Comparison of ENCODE assay signal across 8 mouse cellular contexts in the genomic region with DNA sequence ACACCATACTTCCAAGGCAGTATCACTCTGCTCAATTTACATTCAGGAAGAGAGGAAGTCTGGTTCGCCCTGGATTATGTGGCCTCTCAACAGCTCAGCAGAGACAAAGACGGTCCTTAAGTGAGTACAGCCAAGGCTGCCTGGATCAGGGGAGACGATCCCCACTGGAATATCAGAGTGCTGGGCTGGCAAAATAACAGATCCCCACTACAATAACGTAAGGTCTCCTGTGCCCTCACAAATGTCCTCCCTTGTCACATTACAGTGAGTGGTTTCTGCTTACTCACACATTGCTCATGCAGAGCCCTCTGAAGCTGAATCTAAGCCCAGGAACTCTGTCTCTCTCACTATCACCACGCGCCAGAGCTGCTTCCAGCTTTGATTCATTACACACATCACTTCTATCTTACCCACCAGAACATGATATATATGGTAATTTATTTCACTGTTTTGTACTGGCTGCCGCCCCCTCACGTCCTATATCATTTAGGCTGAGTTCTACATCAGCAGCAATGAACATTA.
DNase-seq lines count a peak whose midpoint lies in the region; ATAC-seq and TF ChIP-seq lines count a peak whose summit lies in the region.
"Had no signal": no experiment of that assay in that cellular context is flagged by ENCODE, and none has a peak within 500 bp of the region (broad histone marks: within the 10 kb centered on the region; RNA-seq: fewer than 3 reads in every experiment).

No protein-coding gene starts in this region.

- H3K4me3 ChIP-seq in MEL (ENCODE audit: control insufficient read depth in 1 of 2, insufficient read depth in 1 of 2, low read depth in 2 of 2, low read length in 2 of 2): no peak overlapping the region
- H3K4me3 ChIP-seq in hindbrain, postnatal 0 days (ENCODE audit: low read length): no peak overlapping the region
- H3K4me3 ChIP-seq: heart, embryonic 15.5 days had no signal

- no peak overlapping the region for H3K4me2 ChIP-seq in hindbrain, postnatal 0 days (ENCODE audit: low read depth, low read length)
- H3K4me2 ChIP-seq: heart, embryonic 15.5 days had no signal

- no peaks in the 10 kb centered on the region for H3K9me3 ChIP-seq in MEL (replicated peaks; ENCODE audit: insufficient read depth, low read length)
- no peaks in the 10 kb centered on the region for H3K9me3 ChIP-seq in hindbrain, postnatal 0 days (ENCODE audit: low read length)
- H3K9me3 ChIP-seq: heart, embryonic 15.5 days had no signal

- no peak overlapping the region for H3K9ac ChIP-seq in MEL (ENCODE audit: control insufficient read depth, low read depth, low read length, poor library complexity, severe bottlenecking)
- H3K9ac ChIP-seq in hindbrain, postnatal 0 days (replicated peaks; ENCODE audit: low read length): no peak overlapping the region
- H3K9ac ChIP-seq: heart, embryonic 15.5 days had no signal

- H3K79me2 ChIP-seq in MEL (ENCODE audit: control insufficient read depth, insufficient read depth, low read length, poor library complexity): no peaks in the 10 kb centered on the region

- no peaks in the 10 kb centered on the region for H3K4me1 ChIP-seq in MEL (ENCODE audit: control insufficient read depth in 1 of 2, insufficient read depth in 2 of 2, low read length in 2 of 2)
- H3K4me1 ChIP-seq in hindbrain, postnatal 0 days (ENCODE audit: insufficient read depth, low read length): no peaks in the 10 kb centered on the region
- H3K4me1 ChIP-seq: heart, embryonic 15.5 days had no signal

- TF ChIP-seq RAD21 in MEL (IDR thresholded peaks at IDR 0.05; ENCODE audit: low read depth, low read length): no peak

- no peak for TF ChIP-seq POLR2A in MEL (IDR thresholded peaks at IDR 0.05; ENCODE audit: control insufficient read depth in 1 of 2, insufficient read depth in 1 of 2, low read depth in 1 of 2, low read length in 2 of 2, poor library complexity in 1 of 2)

- intact Hi-C loops in heart, postnatal 14 days (cut with DNase I): no loop called here

- no peaks in the 10 kb centered on the region for H3K36me3 ChIP-seq in MEL (ENCODE audit: control insufficient read depth in 1 of 2, insufficient read depth in 2 of 2, low read length in 2 of 2)
- H3K36me3 ChIP-seq in hindbrain, postnatal 0 days (ENCODE audit: insufficient read depth, low read length): no peaks in the 10 kb centered on the region
- H3K36me3 ChIP-seq: heart, embryonic 15.5 days had no signal

- TF ChIP-seq CTCF in MEL (IDR thresholded peaks at IDR 0.05 in 2 of 3, conservative IDR thresholded peaks at IDR 0.05 in 1 of 3; ENCODE audit: control insufficient read depth in 1 of 3, insufficient read depth in 1 of 3, low read depth in 2 of 3, low read length in 3 of 3, poor library complexity in 1 of 3, severe bottlenecking in 1 of 3): no peak
- no peak for TF ChIP-seq CTCF in hindbrain, postnatal 0 days (IDR thresholded peaks at IDR 0.05; ENCODE audit: low read depth)

- peak; percentile 46 for DNase-seq in MEL (ENCODE audit: low read depth, low spot score)
- DNase-seq in adrenal gland, postnatal 25 days: peak; percentile 21
- peak; percentile 20 for DNase-seq in hindbrain, postnatal 0 days (ENCODE audit: low spot score)
- peak; percentile 14 for DNase-seq in neural tube, embryonic 10.5 days (ENCODE audit: extremely low spot score, low spot score)
- DNase-seq in heart, postnatal 14 days: no peak

- TF ChIP-seq EP300 in MEL (IDR thresholded peaks at IDR 0.05; ENCODE audit: low read depth in 1 of 2, low read length in 2 of 2): peak in 1 of 2 experiments; percentile 55; a peak in 2 of 4 replicates

- ATAC-seq in hindbrain, postnatal 0 days: peak; percentile 78
- ATAC-seq in granulocyte monocyte progenitor cell, adult 5-6 weeks (replicated peaks; ENCODE audit: poor library complexity, severe bottlenecking): no peak
- no peak for ATAC-seq in activated CD4-positive, CD25-positive, alpha-beta regulatory T cell, adult 4 months

- WGBS in hindbrain, postnatal 0 days: 56% methylated on average over 8 of the region's 8 CpGs

- H3K27me3 ChIP-seq in MEL (ENCODE audit: control insufficient read depth in 1 of 2, insufficient read depth in 2 of 2, low read length in 2 of 2): no peaks in the 10 kb centered on the region
- H3K27me3 ChIP-seq in hindbrain, postnatal 0 days (ENCODE audit: insufficient read depth, low read length): no peaks in the 10 kb centered on the region
- H3K27me3 ChIP-seq: heart, embryonic 15.5 days had no signal

- no peak overlapping the region for H3K27ac ChIP-seq in MEL (ENCODE audit: control insufficient read depth, low read depth, low read length)
- no peak overlapping the region for H3K27ac ChIP-seq in hindbrain, postnatal 0 days
- H3K27ac ChIP-seq: heart, embryonic 15.5 days had no signal

TF ChIP-seq in MEL, 35 proteins besides CTCF, POLR2A, EP300 and RAD21:
- TF ChIP-seq ETS1 (IDR thresholded peaks at IDR 0.05; ENCODE audit: low read depth, low read length) (no peak), USF2 (IDR thresholded peaks at IDR 0.05; ENCODE audit: borderline replicate concordance in 1 of 2, insufficient read depth in 1 of 2, low read depth in 1 of 2, low read length in 2 of 2) (no peak), GATA1 (IDR thresholded peaks at IDR 0.05; ENCODE audit: low read depth, low read length) (0 out of 2 replicates have a peak, but pooled peaks have one; percentile 22), TAL1 (IDR thresholded peaks at IDR 0.05; ENCODE audit: low read length) (0 out of 2 replicates have a peak, but pooled peaks have one; percentile 11), JUND (IDR thresholded peaks at IDR 0.05; ENCODE audit: low read depth, low read length) (no peak), TCF12 (IDR thresholded peaks at IDR 0.05; ENCODE audit: low read depth, low read length) (peak; percentile 62; the same call in 1 of the 2 replicates), RCOR1 (IDR thresholded peaks at IDR 0.05; ENCODE audit: low read depth, low read length) (peak; percentile 70; the same call in 1 of the 2 replicates)

Comparison
In these comparisons a context has a peak if more than half of its experiments do, and no peak if none do; other contexts are left out.
1. DNase-seq: peak in MEL (single experiment), adrenal gland, postnatal 25 days (single experiment), hindbrain, postnatal 0 days (single experiment) and neural tube, embryonic 10.5 days (single experiment); none in heart, postnatal 14 days (0 of 2).